Mouse (Mus musculus): ENCODE results near the gene Gm20708. TPM values are rescaled to one million over a fixed set of nuclear protein-coding genes. Genes with fewer than 3 reads are reported as not detected.

Gm20708 gene
- polyA plus RNA-seq, 1 experiment = 0.35 TPM

GRCm38 (mm10) chr11:117872861-117873608, 63.6 kb downstream of the Gm20708 start, which contains the start of gene Tha1:
TSS of gene Tha1 (minus strand) at chr11:117873481.
- Histone ChIP-seq H3K36me3 (ENCODE audit: control insufficient read depth, insufficient read depth) (no peaks in the 10 kb centered on the region), H3K27me3 (ENCODE audit: control insufficient read depth, insufficient read depth, insufficient read length) (no peaks in the 10 kb centered on the region), H3K4me3 (peak within 1 kb of the TSS; percentile 25), H3ac (ENCODE audit: control insufficient read depth, insufficient read length) (peak within 1 kb of the TSS; percentile 14), H3K79me2 (ENCODE audit: control insufficient read depth, insufficient read depth) (no peaks in the 10 kb centered on the region), H3K4me2 (ENCODE audit: low read depth) (peak within 1 kb of the TSS; percentile 94)
- TF ChIP-seq TCF12 (IDR thresholded peaks at IDR 0.05; ENCODE audit: insufficient read depth, poor library complexity, severe bottlenecking) (no peak), MAX (IDR thresholded peaks at IDR 0.05; ENCODE audit: low read depth) (no peak), REST (IDR thresholded peaks at IDR 0.05; ENCODE audit: insufficient read depth, insufficient read length) (peak; percentile 91), CEBPB (IDR thresholded peaks at IDR 0.05; ENCODE audit: insufficient read depth, poor library complexity, severe bottlenecking) (no peak), MYOD1 (IDR thresholded peaks at IDR 0.05; ENCODE audit: control insufficient read depth in 1 of 3, insufficient read length in 2 of 3, low read depth in 2 of 3) (no peak), POLR2A (IDR thresholded peaks at IDR 0.05; ENCODE audit: insufficient read length, low read depth) (peak; percentile 78), MYOG (IDR thresholded peaks at IDR 0.05; ENCODE audit: control insufficient read depth in 1 of 3, insufficient read depth in 1 of 3, insufficient read length in 2 of 3, low read depth in 2 of 3) (peak in 1 of 3 experiments; percentile 5), E2F4 (IDR thresholded peaks at IDR 0.05; ENCODE audit: insufficient read depth) (no peak), USF1 (IDR thresholded peaks at IDR 0.05; ENCODE audit: low read depth) (no peak), POLR2AphosphoS2 (IDR thresholded peaks at IDR 0.05; ENCODE audit: insufficient read length, low read depth) (peak; percentile 69), SRF (IDR thresholded peaks at IDR 0.05; ENCODE audit: control insufficient read depth, insufficient read length, low read depth) (peak; percentile 28), TCF3 (IDR thresholded peaks at IDR 0.05; ENCODE audit: insufficient read length, low read depth) (no peak)

DNA sequence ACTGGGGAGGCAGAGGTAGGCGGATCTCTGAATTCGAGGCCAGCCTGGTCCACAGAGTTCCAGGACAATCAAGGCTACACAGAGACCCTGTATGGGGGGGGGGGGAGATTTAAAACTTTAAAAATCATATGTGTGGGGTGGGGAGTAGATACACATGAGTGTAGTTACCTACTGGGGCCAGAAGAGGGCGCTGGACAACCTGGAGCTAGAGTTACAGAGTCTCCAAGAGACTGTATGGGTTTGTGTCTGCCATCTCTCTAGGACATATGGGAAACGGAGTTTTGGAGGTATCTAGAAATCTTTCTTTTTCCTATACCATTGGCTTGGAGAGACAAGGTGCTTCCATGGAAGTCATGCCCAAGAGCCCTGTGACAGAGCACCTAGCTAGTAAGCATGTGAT, 65.0 kb downstream of the Gm20708 start:
- TF ChIP-seq USF1 (IDR thresholded peaks at IDR 0.05; ENCODE audit: low read depth) (no peak), MYOG (IDR thresholded peaks at IDR 0.05; ENCODE audit: control insufficient read depth in 1 of 3, insufficient read depth in 1 of 3, insufficient read length in 2 of 3, low read depth in 2 of 3) (no peak), TCF3 (IDR thresholded peaks at IDR 0.05; ENCODE audit: insufficient read length, low read depth) (no peak), TCF12 (IDR thresholded peaks at IDR 0.05; ENCODE audit: insufficient read depth, poor library complexity, severe bottlenecking) (no peak), SRF (IDR thresholded peaks at IDR 0.05; ENCODE audit: control insufficient read depth, insufficient read length, low read depth) (no peak), POLR2A (IDR thresholded peaks at IDR 0.05; ENCODE audit: insufficient read length, low read depth) (no peak), MYOD1 (IDR thresholded peaks at IDR 0.05; ENCODE audit: control insufficient read depth in 1 of 3, insufficient read length in 2 of 3, low read depth in 2 of 3) (no peak)
- H3K79me2 ChIP-seq (ENCODE audit: control insufficient read depth, insufficient read depth) = no peaks in the 10 kb centered on the region
- H3K4me3 ChIP-seq = no peak overlapping the region
- no peaks in the 10 kb centered on the region for H3K27me3 ChIP-seq (ENCODE audit: control insufficient read depth, insufficient read depth, insufficient read length)
- H3ac ChIP-seq (ENCODE audit: control insufficient read depth, insufficient read length) = no peak overlapping the region
- H3K4me2 ChIP-seq (ENCODE audit: low read depth) = no peak overlapping the region
- H3K36me3 ChIP-seq (ENCODE audit: control insufficient read depth, insufficient read depth) = no peaks in the 10 kb centered on the region

DNA sequence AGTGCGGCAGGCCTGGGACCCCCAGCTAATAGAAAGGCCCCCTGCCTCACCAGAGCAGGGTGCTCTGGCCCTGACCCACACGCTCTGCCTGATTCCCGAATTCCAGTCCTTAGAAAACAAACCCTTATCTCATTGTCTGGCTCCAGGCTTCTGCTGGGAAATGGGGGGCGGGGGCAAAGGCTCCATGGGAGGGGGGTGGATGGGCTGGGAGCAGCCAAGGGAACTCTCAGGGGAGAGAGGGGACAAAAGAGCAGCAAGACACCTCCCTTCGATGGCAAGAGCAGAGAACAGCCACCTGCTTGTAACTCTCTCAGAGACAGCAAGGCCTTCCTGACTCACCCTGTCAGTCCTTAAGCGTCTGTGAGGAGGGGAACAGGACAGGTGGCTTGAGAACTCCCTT, 66.2 kb downstream of the Gm20708 start:
- H3K4me3 ChIP-seq = no peak overlapping the region
- no peaks in the 10 kb centered on the region for H3K36me3 ChIP-seq (ENCODE audit: control insufficient read depth, insufficient read depth)
- no peaks in the 10 kb centered on the region for H3K79me2 ChIP-seq (ENCODE audit: control insufficient read depth, insufficient read depth)
- TF ChIP-seq POLR2AphosphoS2 (IDR thresholded peaks at IDR 0.05; ENCODE audit: insufficient read length, low read depth) (no peak), CEBPB (IDR thresholded peaks at IDR 0.05; ENCODE audit: insufficient read depth, poor library complexity, severe bottlenecking) (no peak), MYOG (IDR thresholded peaks at IDR 0.05; ENCODE audit: control insufficient read depth in 1 of 3, insufficient read depth in 1 of 3, insufficient read length in 2 of 3, low read depth in 2 of 3) (no peak), TCF12 (IDR thresholded peaks at IDR 0.05; ENCODE audit: insufficient read depth, poor library complexity, severe bottlenecking) (no peak), REST (IDR thresholded peaks at IDR 0.05; ENCODE audit: insufficient read depth, insufficient read length) (no peak), MAX (IDR thresholded peaks at IDR 0.05; ENCODE audit: low read depth) (no peak), TCF3 (IDR thresholded peaks at IDR 0.05; ENCODE audit: insufficient read length, low read depth) (no peak), MYOD1 (IDR thresholded peaks at IDR 0.05; ENCODE audit: control insufficient read depth in 1 of 3, insufficient read length in 2 of 3, low read depth in 2 of 3) (no peak), POLR2A (IDR thresholded peaks at IDR 0.05; ENCODE audit: insufficient read length, low read depth) (no peak), E2F4 (IDR thresholded peaks at IDR 0.05; ENCODE audit: insufficient read depth) (no peak), SRF (IDR thresholded peaks at IDR 0.05; ENCODE audit: control insufficient read depth, insufficient read length, low read depth) (no peak), USF1 (IDR thresholded peaks at IDR 0.05; ENCODE audit: low read depth) (no peak)
- no peaks in the 10 kb centered on the region for H3K27me3 ChIP-seq (ENCODE audit: control insufficient read depth, insufficient read depth, insufficient read length)
- H3ac ChIP-seq (ENCODE audit: control insufficient read depth, insufficient read length) = no peak overlapping the region
- H3K4me2 ChIP-seq (ENCODE audit: low read depth) = no peak overlapping the region

- TF ChIP-seq TCF3 (IDR thresholded peaks at IDR 0.05; ENCODE audit: insufficient read length, low read depth) (peak; percentile 2), MAX (IDR thresholded peaks at IDR 0.05; ENCODE audit: low read depth) (no peak), POLR2AphosphoS2 (IDR thresholded peaks at IDR 0.05; ENCODE audit: insufficient read length, low read depth) (no peak), MYOD1 (IDR thresholded peaks at IDR 0.05; ENCODE audit: control insufficient read depth in 1 of 3, insufficient read length in 2 of 3, low read depth in 2 of 3) (peak in 2 of 3 experiments; percentile 58 to 86), MYOG (IDR thresholded peaks at IDR 0.05; ENCODE audit: control insufficient read depth in 1 of 3, insufficient read depth in 1 of 3, insufficient read length in 2 of 3, low read depth in 2 of 3) (peak in 2 of 3 experiments; percentile 72 to 91), E2F4 (IDR thresholded peaks at IDR 0.05; ENCODE audit: insufficient read depth) (no peak), TCF12 (IDR thresholded peaks at IDR 0.05; ENCODE audit: insufficient read depth, poor library complexity, severe bottlenecking) (peak; percentile 24)
- H3K36me3 ChIP-seq (ENCODE audit: control insufficient read depth, insufficient read depth) = no peaks in the 10 kb centered on the region
- no peak overlapping the region for H3ac ChIP-seq (ENCODE audit: control insufficient read depth, insufficient read length)
- no peak overlapping the region for H3K4me3 ChIP-seq
- H3K4me2 ChIP-seq (ENCODE audit: low read depth) = no peak overlapping the region
- H3K79me2 ChIP-seq (ENCODE audit: control insufficient read depth, insufficient read depth) = no peaks in the 10 kb centered on the region
- no peaks in the 10 kb centered on the region for H3K27me3 ChIP-seq (ENCODE audit: control insufficient read depth, insufficient read depth, insufficient read length)
Observed at GRCm38 (mm10) chr11:117877917-117878745, 68.7 kb downstream of the Gm20708 start.
